Mouse (Mus musculus): ENCODE data around the gene 4632433K11Rik. TPM values are rescaled to one million over a fixed set of nuclear protein-coding genes. Genes with fewer than 3 reads are reported as not detected.

The 4632433K11Rik gene
- polyA plus RNA-seq, 1 experiment = not detected

DNA sequence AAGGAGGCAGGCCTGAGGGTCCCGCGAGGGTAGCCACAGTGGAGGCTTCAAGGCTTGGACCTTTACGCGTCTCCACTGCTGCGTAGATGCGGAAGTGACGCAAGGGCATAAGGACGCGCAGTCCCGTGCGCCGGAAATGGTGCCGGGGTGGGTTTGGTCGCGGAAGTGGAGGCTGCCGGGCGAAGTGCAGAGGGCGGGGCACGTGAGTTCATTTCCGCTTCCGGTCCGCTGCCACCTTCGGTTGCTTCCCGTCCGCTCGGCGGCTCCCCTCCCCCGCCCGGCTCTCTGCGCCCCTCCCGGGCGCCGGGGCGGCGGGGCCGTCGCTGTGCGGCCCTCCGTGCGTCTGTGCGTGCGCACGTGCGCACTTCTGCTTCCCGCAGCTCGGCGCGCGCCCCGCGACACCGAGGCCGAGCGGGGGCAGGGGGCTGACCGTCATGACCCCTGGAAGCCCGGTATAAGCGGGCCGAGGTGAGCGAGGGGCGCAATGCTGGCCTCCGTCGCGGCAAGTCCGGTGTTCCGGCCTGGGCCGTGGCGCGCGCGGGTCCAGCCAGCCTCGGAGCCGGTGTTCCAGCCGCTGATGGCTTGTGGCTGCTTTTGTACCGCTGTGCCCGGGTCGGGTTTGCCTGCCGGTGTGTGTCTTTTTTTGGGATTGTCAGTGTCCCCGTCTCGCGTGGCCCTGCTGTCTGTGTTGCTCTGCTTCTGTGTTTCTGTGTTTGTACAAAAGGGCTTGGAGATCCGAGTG, 46.3 kb downstream of the 4632433K11Rik start, which contains the start of gene Epn1:
Gene Epn1 (plus strand): TSS at position 226 of the 742 bp plus-strand sequence.
- TF ChIP-seq GATA1 (IDR thresholded peaks at IDR 0.05; ENCODE audit: low read length) (no peak), TAL1 (IDR thresholded peaks at IDR 0.05; ENCODE audit: low read length) (no peak)
- Histone ChIP-seq H3K4me3 (replicated peaks) (peak within 1 kb of the TSS; percentile 100), H3K36me3 (ENCODE audit: control insufficient read depth) (peaks cover 78% of the 10 kb centered on the region), H3K4me1 (ENCODE audit: control insufficient read depth) (peaks cover 74% of the 10 kb centered on the region), H3K9me3 (ENCODE audit: control insufficient read depth, low read length) (no peaks in the 10 kb centered on the region), H3K27me3 (ENCODE audit: control insufficient read depth) (no peaks in the 10 kb centered on the region)

GRCm38 (mm10) chr7:5080815-5081214, 46.9 kb downstream of the 4632433K11Rik start:
- peaks cover 73% of the 10 kb centered on the region for H3K4me1 ChIP-seq (ENCODE audit: control insufficient read depth)
- peaks cover 78% of the 10 kb centered on the region for H3K36me3 ChIP-seq (ENCODE audit: control insufficient read depth)
- H3K27me3 ChIP-seq (ENCODE audit: control insufficient read depth) = no peaks in the 10 kb centered on the region
- H3K4me3 ChIP-seq (replicated peaks) = peak overlapping the region; percentile 100
- TF ChIP-seq GATA1 (IDR thresholded peaks at IDR 0.05; ENCODE audit: low read length) = no peak
- no peak for TF ChIP-seq TAL1 (IDR thresholded peaks at IDR 0.05; ENCODE audit: low read length)
- no peaks in the 10 kb centered on the region for H3K9me3 ChIP-seq (ENCODE audit: control insufficient read depth, low read length)

- H3K9me3 ChIP-seq (ENCODE audit: control insufficient read depth, low read length) = no peaks in the 10 kb centered on the region
- peaks cover 79% of the 10 kb centered on the region for H3K36me3 ChIP-seq (ENCODE audit: control insufficient read depth)
- peaks cover 73% of the 10 kb centered on the region for H3K4me1 ChIP-seq (ENCODE audit: control insufficient read depth)
- peak overlapping the region; percentile 100 for H3K4me3 ChIP-seq (replicated peaks)
- H3K27me3 ChIP-seq (ENCODE audit: control insufficient read depth) = no peaks in the 10 kb centered on the region
- TF ChIP-seq TAL1 (IDR thresholded peaks at IDR 0.05; ENCODE audit: low read length) (peak; percentile 42; the same call in 2 of the 3 replicates), GATA1 (IDR thresholded peaks at IDR 0.05; ENCODE audit: low read length) (peak; percentile 55; the same call in 1 of the 2 replicates)
These were observed 47.3 kb downstream of the 4632433K11Rik start for GRCm38 (mm10) chr7:5081241-5081640.

DNA sequence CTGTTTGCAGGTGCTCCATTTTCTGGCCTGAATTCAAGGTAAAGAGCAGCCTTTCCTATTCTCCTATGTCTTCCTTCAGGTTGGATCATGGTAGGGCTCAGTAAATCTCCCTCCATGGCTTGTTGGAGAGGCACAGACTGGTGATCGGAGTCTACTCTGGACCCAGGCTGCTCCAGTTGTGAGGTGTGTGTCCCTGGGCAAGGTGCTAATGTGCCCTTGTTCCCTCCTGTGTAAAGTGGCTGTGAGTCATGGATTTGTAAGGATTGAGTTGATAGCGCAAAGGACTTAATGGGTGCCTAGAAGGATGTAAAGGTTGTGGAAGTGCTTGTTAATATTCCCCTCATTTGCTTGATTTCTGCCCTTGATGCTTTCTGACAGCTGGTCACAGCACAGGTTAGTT, 48.0 kb downstream of the 4632433K11Rik start:
- H3K4me3 ChIP-seq (replicated peaks) = peak overlapping the region; percentile 100
- TF ChIP-seq TAL1 (IDR thresholded peaks at IDR 0.05; ENCODE audit: low read length) (no peak), GATA1 (IDR thresholded peaks at IDR 0.05; ENCODE audit: low read length) (no peak)
- no peaks in the 10 kb centered on the region for H3K27me3 ChIP-seq (ENCODE audit: control insufficient read depth)
- H3K36me3 ChIP-seq (ENCODE audit: control insufficient read depth) = peaks cover 78% of the 10 kb centered on the region
- H3K4me1 ChIP-seq (ENCODE audit: control insufficient read depth) = peaks cover 71% of the 10 kb centered on the region
- no peaks in the 10 kb centered on the region for H3K9me3 ChIP-seq (ENCODE audit: control insufficient read depth, low read length)

DNA sequence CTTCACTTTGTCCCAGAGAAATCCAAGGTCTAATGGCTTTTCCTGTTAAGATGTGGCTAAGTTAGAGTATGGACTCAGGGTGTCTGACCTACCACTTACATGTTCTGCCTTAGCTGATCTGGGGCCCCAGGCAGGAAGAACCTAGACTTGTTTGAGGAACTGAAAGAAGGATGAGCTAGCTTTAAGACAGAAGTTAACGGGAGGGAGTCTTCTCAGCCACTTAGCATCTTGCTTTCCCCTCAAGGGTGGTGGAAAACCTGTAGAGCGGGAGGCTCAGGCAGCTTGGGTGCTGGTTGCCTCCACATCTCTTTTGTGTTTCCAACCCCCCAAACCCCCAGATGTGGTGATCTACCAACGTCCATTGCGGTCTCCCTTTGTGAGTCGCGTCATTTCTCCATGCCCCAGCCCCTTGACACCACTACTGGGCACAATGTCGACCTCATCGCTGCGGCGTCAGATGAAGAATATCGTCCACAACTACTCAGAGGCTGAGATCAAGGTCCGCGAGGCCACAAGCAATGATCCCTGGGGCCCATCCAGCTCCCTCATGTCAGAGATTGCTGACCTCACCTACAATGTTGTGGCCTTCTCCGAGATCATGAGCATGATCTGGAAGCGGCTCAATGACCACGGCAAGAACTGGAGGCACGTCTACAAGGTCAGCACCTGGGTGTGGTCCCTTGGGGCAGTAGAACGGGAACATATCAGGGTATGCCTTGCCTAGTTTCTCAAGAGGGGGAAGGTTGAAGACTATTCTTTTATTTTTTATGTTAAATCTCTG, 49.6 kb downstream of the 4632433K11Rik start:
- Histone ChIP-seq H3K27me3 (ENCODE audit: control insufficient read depth) (no peaks in the 10 kb centered on the region), H3K4me1 (ENCODE audit: control insufficient read depth) (peaks cover 69% of the 10 kb centered on the region), H3K36me3 (ENCODE audit: control insufficient read depth) (peaks cover 78% of the 10 kb centered on the region), H3K9me3 (ENCODE audit: control insufficient read depth, low read length) (no peaks in the 10 kb centered on the region), H3K4me3 (replicated peaks) (peak overlapping the region; percentile 34)
- TF ChIP-seq GATA1 (IDR thresholded peaks at IDR 0.05; ENCODE audit: low read length) (no peak), TAL1 (IDR thresholded peaks at IDR 0.05; ENCODE audit: low read length) (no peak)

Other genes with a start within 250 kb of the 4632433K11Rik start
- gene Tmem238, start 244.5 kb upstream of the 4632433K11Rik start, polyA plus RNA-seq (2012) = 6.1 and 6.2 TPM in 2 replicates
- gene Rpl28, start 241.2 kb upstream of the 4632433K11Rik start, polyA plus RNA-seq (2012) = 1,289 and 1,793 TPM in 2 replicates
- gene Ube2s, start 221.5 kb upstream of the 4632433K11Rik start, polyA plus RNA-seq (2012) = 142 and 163 TPM in 2 replicates
- not detected in 2 replicates for gene Shisa7, start 189.4 kb upstream of the 4632433K11Rik start, polyA plus RNA-seq (2012)
- gene Isoc2b, start 163.9 kb upstream of the 4632433K11Rik start, polyA plus RNA-seq (2012) = 0.15 TPM in 1 of 2 replicates, not detected in the other
- gene Isoc2a, start 157.0 kb upstream of the 4632433K11Rik start, polyA plus RNA-seq (2012) = 1.3 and 2.4 TPM in 2 replicates
- 0.05 TPM in 1 of 2 replicates, not detected in the other for gene Gm36210, start 127.6 kb upstream of the 4632433K11Rik start, polyA plus RNA-seq (2012)
- gene Zfp628, start 118.9 kb upstream of the 4632433K11Rik start, polyA plus RNA-seq (2012) = 8.5 and 8.9 TPM in 2 replicates
- 0.38 and 0.51 TPM in 2 replicates for gene Nat14, start 112.1 kb upstream of the 4632433K11Rik start, polyA plus RNA-seq (2012)
- gene Ssc5d, start 108.3 kb upstream of the 4632433K11Rik start, polyA plus RNA-seq (2012) = not detected in 2 replicates
- gene Sbk2, start 69.7 kb upstream of the 4632433K11Rik start, polyA plus RNA-seq (2012) = not detected in 2 replicates
- not detected in 2 replicates for gene Sbk3, start 63.0 kb upstream of the 4632433K11Rik start, polyA plus RNA-seq (2012)
- 0.15 and 0.37 TPM in 2 replicates for gene Zfp579, start 38.0 kb upstream of the 4632433K11Rik start, polyA plus RNA-seq (2012)
- 6.2 and 8.1 TPM in 2 replicates for gene Zfp524, start 19.7 kb upstream of the 4632433K11Rik start, polyA plus RNA-seq (2012)
- gene Fiz1, start 19.4 kb upstream of the 4632433K11Rik start, polyA plus RNA-seq (2012) = 3.5 and 6.0 TPM in 2 replicates
- gene Gm44973, start 18.6 kb upstream of the 4632433K11Rik start, polyA plus RNA-seq (2012) = not detected in 2 replicates
- gene Zfp865, start 13.7 kb upstream of the 4632433K11Rik start, polyA plus RNA-seq (2012) = 1.7 and 1.8 TPM in 2 replicates
- 0.06 TPM in 1 of 2 replicates, not detected in the other for gene Ccdc106, start 13.6 kb upstream of the 4632433K11Rik start, polyA plus RNA-seq (2012)
- 0.06 and 0.09 TPM in 2 replicates for gene Zfp784, start 4.3 kb downstream of the 4632433K11Rik start, polyA plus RNA-seq (2012)
- 0.10 and 0.26 TPM in 2 replicates for gene Zfp580, start 17.4 kb downstream of the 4632433K11Rik start, polyA plus RNA-seq (2012)
- 43.1 and 44.9 TPM in 2 replicates for gene U2af2, start 28.0 kb downstream of the 4632433K11Rik start, polyA plus RNA-seq (2012)
- gene Epn1, start 46.1 kb downstream of the 4632433K11Rik start, polyA plus RNA-seq (2012) = 227 and 231 TPM in 2 replicates
- not detected in 2 replicates for gene Rfpl4, start 82.8 kb downstream of the 4632433K11Rik start, polyA plus RNA-seq (2012)
- not detected in 2 replicates for gene Rasl2-9, start 91.8 kb downstream of the 4632433K11Rik start, polyA plus RNA-seq (2012)
- under 0.01 and 0.01 TPM in 2 replicates for gene Vmn1r55, start 115.6 kb downstream of the 4632433K11Rik start, polyA plus RNA-seq (2012)
- gene Vmn1r56, start 162.6 kb downstream of the 4632433K11Rik start, polyA plus RNA-seq (2012) = not detected in 2 replicates
- gene Vmn1r57, start 184.4 kb downstream of the 4632433K11Rik start, polyA plus RNA-seq (2012) = not detected in 2 replicates